Mouse (Mus musculus) embryonic fibroblast, embryonic 13.5 days (primary cell): ENCODE results near the gene Cyp2b19. TPM values are rescaled to one million over a fixed set of nuclear protein-coding genes. Genes with fewer than 3 reads are reported as not detected.

Experiments used
- H3K27ac ChIP-seq: 2 replicates; pipeline ENCODE4 v1.5.1; 2012; ENCODE audit warnings: low read length, control low read depth, inconsistent platforms; ENCODE audit not compliant: insufficient read depth
- H3K4me1 ChIP-seq: 2 replicates; pipeline ENCODE4 v1.6.1; 2011; ENCODE audit warnings: low read length; ENCODE audit not compliant: control insufficient read depth, insufficient read depth
- H3K4me3 ChIP-seq: 2 replicates; pipeline ENCODE4 v1.5.1; 2011; ENCODE audit warnings: mild to moderate bottlenecking, control low read depth, low read length; ENCODE audit not compliant: insufficient read depth
- CTCF ChIP-seq: IDR thresholded peaks from 2 replicates; pipeline ENCODE4 v1.5.1; 2011; ENCODE audit warnings: mild to moderate bottlenecking, control low read depth, low read length, moderate library complexity, borderline replicate concordance; ENCODE audit not compliant: insufficient read depth
- POLR2A ChIP-seq: IDR thresholded peaks from 2 replicates; pipeline ENCODE4 v1.6.1; 2011; ENCODE audit warnings: low read depth, mild to moderate bottlenecking, control low read depth, low read length, moderate library complexity
- polyA plus RNA-seq: library from polyadenylated mRNA; stranded (reverse); fragments of >200 nt; gene quantifications from 2 replicates; pipeline ENCODE4 v1.2.4, GENCODE M21; 2011; ENCODE audit warnings: low read depth; ENCODE audit not compliant: missing spikeins, insufficient read length

Cyp2b19 gene
- polyA plus RNA-seq, 1 experiment = not detected

GRCm38 (mm10) chr7:26808592-26808991 is 51.6 kb downstream of the Cyp2b19 start, which contains the start of gene Cyp2g1:
TSS of gene Cyp2g1 (plus strand) at chr7:26808892.
- no peak for TF ChIP-seq CTCF
- TF ChIP-seq POLR2A = no peak
- Histone ChIP-seq H3K4me3 (no peak within 1 kb of the TSS), H3K27ac (no peak within 1 kb of the TSS), H3K4me1 (no peaks in the 10 kb centered on the region)

Other genes with a start within 250 kb of the Cyp2b19 start
- gene Nlrp9a, start 222.1 kb upstream of the Cyp2b19 start, polyA plus RNA-seq = not detected in 2 replicates
- not detected in 2 replicates for gene Vmn1r185, start 138.7 kb upstream of the Cyp2b19 start, polyA plus RNA-seq
- gene Cyp2b23, start 70.7 kb upstream of the Cyp2b19 start, polyA plus RNA-seq = not detected in 2 replicates
- gene Cyp2g1, start 51.8 kb downstream of the Cyp2b19 start, polyA plus RNA-seq = not detected in 2 replicates
- not detected in 2 replicates for gene Cyp2a5, start 78.2 kb downstream of the Cyp2b19 start, polyA plus RNA-seq
- not detected in 2 replicates for gene Cyp2a22, start 182.2 kb downstream of the Cyp2b19 start, polyA plus RNA-seq